Mouse (Mus musculus) MEL (cell line): ENCODE measurements around the gene Lacc1.

Experiments used
- CTCF ChIP-seq, 3 experiments: IDR thresholded peaks in 2 of 3; conservative IDR thresholded peaks in 1 of 3; 2 replicates each; pipeline ENCODE4 v1.5.1; 2011 to 2012; ENCODE audit warnings: low read length in 3 of 3, low read depth in 2 of 3, mild to moderate bottlenecking in 2 of 3, improper control_type of control experiment in 1 of 3, inconsistent platforms in 1 of 3, mixed read lengths in 1 of 3, moderate library complexity in 1 of 3; ENCODE audit not compliant: control insufficient read depth in 1 of 3, insufficient read depth in 1 of 3, poor library complexity in 1 of 3, severe bottlenecking in 1 of 3
- E2F4 ChIP-seq: IDR thresholded peaks from 2 replicates; pipeline ENCODE4 v1.6.1; 2011; ENCODE audit warnings: low read depth, low read length, improper control_type of control experiment, borderline replicate concordance
- NELFE ChIP-seq: IDR thresholded peaks from 2 replicates; pipeline ENCODE4 v1.6.1; 2011; ENCODE audit warnings: low read depth, low read length, improper control_type of control experiment
- ZKSCAN1 ChIP-seq: IDR thresholded peaks from 2 replicates; pipeline ENCODE4 v1.6.1; 2012; ENCODE audit warnings: low read depth, mild to moderate bottlenecking, inconsistent platforms, low read length, improper control_type of control experiment, moderate library complexity

- no peak for TF ChIP-seq ZKSCAN1
- no peak for TF ChIP-seq CTCF (IDR thresholded peaks at IDR 0.05 in 2 of 3, conservative IDR thresholded peaks at IDR 0.05 in 1 of 3; ENCODE audit: control insufficient read depth in 1 of 3, insufficient read depth in 1 of 3, low read depth in 2 of 3, low read length in 3 of 3, poor library complexity in 1 of 3, severe bottlenecking in 1 of 3)
- no peak for TF ChIP-seq E2F4
- no peak for TF ChIP-seq NELFE
These were observed 19.5 kb downstream of the Lacc1 start for GRCm38 (mm10) chr14:77017211-77017610.
